Mouse (Mus musculus) central nervous system, embryonic 11.5 days (tissue): Measurements from ENCODE around the gene Zrsr2. TPM values are rescaled to one million over a fixed set of nuclear protein-coding genes. Genes with fewer than 3 reads are reported as not detected.

Experiments
- polyA plus RNA-seq: library from polyadenylated mRNA; depleted of rRNA; stranded (reverse); fragments of >200 nt; gene quantifications from 2 replicates; pipeline ENCODE4 v1.2.3, GENCODE M21; 2012; rRNA removed

Gene Zrsr2
- polyA plus RNA-seq: 48.6 and 104 TPM in 2 replicates

DNA sequence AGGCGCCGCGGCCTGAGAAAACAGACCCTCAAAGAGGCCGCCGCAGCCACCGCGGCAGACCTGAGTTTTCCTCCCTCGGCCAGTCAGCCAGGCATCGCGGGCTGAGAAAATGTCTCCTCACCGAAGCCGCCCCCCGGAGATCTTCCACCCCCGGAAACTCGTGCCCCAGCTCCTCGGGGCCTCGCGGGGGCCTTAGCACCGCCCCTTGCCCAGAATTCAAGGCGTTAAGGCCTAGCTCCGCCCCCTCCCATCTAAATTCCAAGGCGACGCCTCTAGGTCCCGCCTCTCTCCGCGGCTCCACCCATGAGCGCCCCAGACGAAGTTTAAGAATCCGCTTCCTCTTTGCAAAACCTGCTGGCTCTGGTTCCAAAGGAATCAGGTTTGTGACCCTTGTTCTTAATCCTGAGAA lies at the start of gene Zrsr2:
TSS of gene Zrsr2 (minus strand) at position 195 of the 409 bp plus-strand sequence.

DNA sequence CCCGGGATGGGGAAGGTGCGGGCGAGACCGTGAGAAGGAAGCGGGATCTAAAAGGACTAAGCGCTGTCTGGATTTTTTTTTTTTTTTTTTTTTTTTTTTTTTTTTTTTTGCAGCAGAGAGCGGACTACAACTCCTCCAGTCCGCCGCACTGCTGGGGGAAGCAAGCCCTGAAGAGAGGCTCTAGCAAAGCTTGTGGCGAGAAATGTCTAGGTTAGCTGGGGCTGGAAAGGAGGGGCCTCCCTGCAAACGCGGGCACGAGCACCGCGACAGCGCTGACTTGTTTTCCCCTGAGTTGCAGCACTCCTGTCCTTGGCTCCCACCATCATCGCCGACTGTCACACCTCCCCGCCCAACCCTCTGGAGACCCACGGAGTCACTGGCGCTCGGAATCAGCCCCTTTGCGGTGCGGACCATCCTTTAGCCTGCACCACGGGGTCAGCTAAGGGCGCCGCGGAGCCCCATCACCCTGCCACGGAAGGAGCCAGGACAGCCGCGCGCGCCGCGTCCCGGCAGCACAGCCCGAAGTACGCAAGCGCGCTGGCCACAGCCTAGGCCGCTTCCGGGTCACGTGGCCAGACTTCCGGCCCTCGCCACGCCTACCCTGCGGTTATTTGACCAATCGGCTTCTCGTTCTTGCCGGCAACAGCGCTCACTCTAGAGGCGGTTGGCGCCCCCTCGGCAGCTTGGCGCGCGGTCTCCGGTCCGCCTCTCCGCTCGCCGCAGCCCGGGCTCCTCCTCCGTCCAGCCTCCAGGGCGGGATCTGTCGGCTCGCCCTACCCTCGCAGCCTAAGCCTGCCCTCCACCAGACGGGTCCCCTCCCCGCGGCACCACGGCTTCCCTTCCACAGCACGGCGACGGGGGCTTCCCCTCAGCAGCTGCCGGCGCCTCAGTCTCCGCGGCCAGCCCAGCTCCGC lies 49.9 kb downstream of the Zrsr2 start, which contains the start of gene Ap1s2:
TSS of gene Ap1s2 (plus strand) at position 681 of the 914 bp plus-strand sequence.

Other genes with a start within 250 kb of the Zrsr2 start
- 0.29 and 0.36 TPM in 2 replicates for gene Rnf138rt1, start 197.3 kb downstream of the Zrsr2 start, polyA plus RNA-seq
- 10.9 and 21.3 TPM in 2 replicates for gene Ap1s2, start 49.6 kb downstream of the Zrsr2 start, polyA plus RNA-seq
- gene Car5b, start 69.3 kb upstream of the Zrsr2 start, polyA plus RNA-seq: 0.34 and 0.75 TPM in 2 replicates
- gene Siah1b, start 117.8 kb upstream of the Zrsr2 start, polyA plus RNA-seq: 28.6 and 31.7 TPM in 2 replicates
- gene Cltrn, start 130.2 kb upstream of the Zrsr2 start, polyA plus RNA-seq: 0.30 TPM in 2 replicates
- gene Ace2, start 180.7 kb upstream of the Zrsr2 start, polyA plus RNA-seq: 0.19 and 0.73 TPM in 2 replicates